Mouse (Mus musculus) heart, adult 2 months (tissue): ENCODE measurements around the gene Siglece.

ENCODE experiments used
- CTCF ChIP-seq: fragments of 200-600 bp; IDR thresholded peaks from 2 replicates; pipeline ENCODE4 v1.8.1; 2022; ENCODE audit warnings: antibody characterized with exemption, mild to moderate bottlenecking, moderate library complexity
- EP300 ChIP-seq: fragments of 200-500 bp; IDR thresholded peaks from 2 replicates; pipeline ENCODE4 v1.6.1; 2011; ENCODE audit warnings: low read depth, low read length, control low read depth; ENCODE audit not compliant: insufficient read depth
- POLR2A ChIP-seq: fragments of 200-500 bp; IDR thresholded peaks from 2 replicates; pipeline ENCODE4 v1.6.1; 2011; ENCODE audit warnings: mild to moderate bottlenecking, low read depth, low read length, control low read depth; ENCODE audit not compliant: insufficient read depth

- TF ChIP-seq CTCF (no peak), POLR2A (no peak), EP300 (no peak)
Measured at GRCm38 (mm10) chr7:43622927-43623326, 37.0 kb downstream of the Siglece start.
